Mouse (Mus musculus) G1E (cell line): ENCODE measurements around the gene Rbpj.

Experiments used
- CTCF ChIP-seq: IDR thresholded peaks from 2 replicates; pipeline ENCODE4 v1.5.1; 2012; ENCODE audit warnings: low read depth, low read length, inconsistent platforms, mixed read lengths
- POLR2AphosphoS5 ChIP-seq: IDR thresholded peaks from 2 replicates; pipeline ENCODE4 v1.6.1; 2012; ENCODE audit warnings: low read depth, low read length, inconsistent platforms; ENCODE audit not compliant: insufficient replicate concordance

DNA sequence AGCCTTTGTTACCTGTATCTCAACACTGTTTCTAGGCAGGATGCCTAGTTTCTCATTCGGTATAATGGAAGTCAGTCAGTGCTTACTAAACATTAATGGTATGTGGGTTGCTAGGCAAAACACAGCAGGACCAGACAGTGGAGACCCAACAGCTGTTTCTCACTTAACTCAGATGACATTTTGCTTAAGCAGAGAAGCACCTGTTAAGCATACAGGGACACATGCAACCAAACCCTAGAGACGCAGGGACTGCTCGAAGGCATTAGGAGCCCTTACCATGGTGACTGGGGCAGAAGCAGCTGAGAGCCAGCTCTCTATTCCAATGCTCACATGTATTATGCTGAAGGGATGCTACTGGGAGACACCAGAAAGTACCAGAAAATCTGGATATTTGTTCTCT lies 230.7 kb downstream of the Rbpj start:
- no peak for TF ChIP-seq CTCF
- no peak for TF ChIP-seq POLR2AphosphoS5
